Mouse (Mus musculus) layer of hippocampus, postnatal 36 days (tissue): ENCODE data around the gene Clpx. TPM values are rescaled to one million over a fixed set of nuclear protein-coding genes. Genes with fewer than 3 reads are reported as not detected.
A peak's percentile ranks its signal among the peaks of the same experiment; 100 is the strongest.

Experiments
- DNase-seq, 2 experiments: peaks; one replicate each; pipeline ENCODE4 v3.0.0; 2022
- total RNA-seq, 2 experiments: library from RNA; stranded (reverse); gene quantifications; 2 replicates each; pipeline ENCODE4 v1.2.3; 2021

Clpx gene
- total RNA-seq, 2 experiments from 2014 or later = 31.8 to 32.2 TPM

DNA sequence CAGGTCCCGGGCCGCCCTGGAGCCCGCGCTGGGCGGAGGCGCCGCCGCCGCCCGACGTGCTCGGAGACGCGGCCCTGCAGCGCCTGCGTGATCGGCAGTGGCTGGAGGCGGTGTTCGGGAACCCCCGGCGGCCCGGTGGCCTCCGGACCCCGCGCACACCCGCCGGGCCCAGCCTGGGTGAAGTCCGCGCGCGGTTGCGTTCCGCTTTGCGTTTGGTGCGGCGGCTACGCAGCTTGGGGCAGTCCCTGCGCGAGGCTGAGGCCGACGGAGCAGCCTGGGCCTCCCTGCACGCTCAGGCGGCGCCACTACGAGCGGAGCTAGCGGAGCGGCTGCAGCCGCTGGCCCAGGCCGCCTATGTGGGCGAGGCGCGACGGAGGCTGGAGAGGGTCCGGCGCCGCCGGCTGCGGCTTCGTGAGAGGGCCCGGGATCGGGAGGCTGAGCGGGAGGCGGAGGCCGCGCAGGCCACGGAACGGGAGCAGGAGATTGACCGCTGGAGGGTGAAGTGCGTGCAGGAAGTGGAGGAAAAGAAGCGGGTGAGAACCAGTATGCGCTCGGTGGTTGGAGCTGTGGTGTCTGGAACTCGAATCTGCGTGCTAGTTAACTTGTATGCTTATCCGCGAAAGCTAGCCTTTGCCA, 52.5 kb downstream of the Clpx start:
- DNase-seq = peak; percentile 44 to 47

- no peak for DNase-seq
These were observed 53.2 kb downstream of the Clpx start for GRCm38 (mm10) chr9:65347112-65347850.

GRCm38 (mm10) chr9:65353251-65353650, 59.2 kb downstream of the Clpx start:
- DNase-seq = no peak

DNA sequence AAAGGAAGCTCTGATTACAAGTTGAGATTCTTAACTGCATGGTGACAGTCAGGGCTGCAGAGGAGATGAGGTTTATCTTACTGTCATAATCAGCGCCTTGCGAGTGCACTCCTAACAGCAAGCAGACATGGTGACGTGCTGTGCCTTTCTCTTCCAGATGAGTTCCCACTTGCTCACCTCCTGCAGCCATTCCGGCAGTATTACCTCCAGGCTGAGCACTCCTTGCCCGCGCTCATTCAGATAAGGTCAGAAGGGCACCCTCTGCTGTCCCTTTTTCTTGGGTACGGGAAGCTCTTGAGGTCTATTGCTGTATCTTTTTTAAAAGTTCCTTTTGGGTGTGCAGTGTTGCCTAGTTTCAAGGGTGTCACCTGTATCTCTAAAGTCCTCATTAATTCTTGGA, 62.5 kb downstream of the Clpx start:
- DNase-seq = no peak

- DNase-seq = no peak
These were observed 62.9 kb downstream of the Clpx start for GRCm38 (mm10) chr9:65356971-65357370.

GRCm38 (mm10) chr9:65358956-65359480, 65.0 kb downstream of the Clpx start:
- DNase-seq = no peak

DNA sequence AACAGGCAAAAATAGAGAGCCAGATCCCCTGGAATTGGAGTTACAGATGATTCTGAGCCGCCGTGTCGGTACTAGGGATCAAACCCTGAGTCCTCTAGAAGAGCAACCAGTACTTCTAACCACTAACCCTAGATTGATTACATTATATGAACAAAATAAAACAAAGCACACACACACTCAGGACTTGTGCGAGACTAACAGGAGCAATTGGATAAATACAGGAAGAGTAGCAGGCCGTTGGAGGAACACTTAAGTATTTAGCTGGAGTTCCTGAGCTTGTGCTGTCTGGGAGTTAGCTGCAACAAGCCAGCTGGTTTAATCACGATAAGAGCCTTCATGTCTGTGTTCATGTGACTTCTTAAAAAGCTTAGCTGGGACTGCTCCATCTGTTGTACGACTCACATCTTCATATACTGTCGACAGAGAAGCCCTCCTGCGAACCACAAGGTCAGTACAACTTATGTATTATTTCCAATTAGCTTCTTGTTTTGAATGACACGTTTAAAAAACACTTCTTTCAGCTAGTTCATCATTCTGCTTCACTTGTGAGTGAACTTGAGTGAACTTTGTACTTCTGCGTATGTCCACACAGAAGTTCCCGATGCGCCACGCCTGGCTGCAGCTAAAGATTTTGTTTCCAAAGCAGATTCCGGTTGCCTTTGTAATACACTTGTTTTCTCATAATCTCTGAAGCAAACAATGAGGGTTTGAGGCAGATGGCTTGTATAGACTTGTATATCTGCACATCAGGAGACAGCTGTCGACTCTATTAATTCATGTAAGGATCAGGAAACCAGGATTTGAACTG, 66.8 kb downstream of the Clpx start, which contains the start of gene Ubap1l:
Gene Ubap1l, plus strand, starts transcription at position 401 of the 808 bp plus-strand sequence.
- DNase-seq = no peak

GRCm38 (mm10) chr9:65363684-65364083, 69.6 kb downstream of the Clpx start:
- no peak for DNase-seq

DNA sequence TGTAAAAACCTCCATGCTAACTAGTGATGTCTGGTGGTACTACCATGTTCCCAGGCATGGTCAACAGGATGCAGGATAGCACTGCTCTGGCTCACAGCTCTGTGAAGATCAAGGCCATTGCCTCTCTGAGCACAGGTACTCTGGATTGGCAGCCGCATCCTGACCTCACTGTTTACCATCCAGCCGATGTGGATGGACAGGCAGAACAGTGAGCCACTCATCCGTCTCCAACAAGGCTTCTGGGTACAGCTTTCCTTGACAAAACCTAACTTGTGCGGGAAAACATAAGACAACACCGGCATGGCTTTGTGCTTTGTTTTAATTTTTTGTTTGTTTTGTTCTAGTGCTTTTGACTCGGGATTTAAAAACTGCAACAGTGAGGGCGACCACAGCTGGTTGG, 71.7 kb downstream of the Clpx start:
- no peak for DNase-seq

DNA sequence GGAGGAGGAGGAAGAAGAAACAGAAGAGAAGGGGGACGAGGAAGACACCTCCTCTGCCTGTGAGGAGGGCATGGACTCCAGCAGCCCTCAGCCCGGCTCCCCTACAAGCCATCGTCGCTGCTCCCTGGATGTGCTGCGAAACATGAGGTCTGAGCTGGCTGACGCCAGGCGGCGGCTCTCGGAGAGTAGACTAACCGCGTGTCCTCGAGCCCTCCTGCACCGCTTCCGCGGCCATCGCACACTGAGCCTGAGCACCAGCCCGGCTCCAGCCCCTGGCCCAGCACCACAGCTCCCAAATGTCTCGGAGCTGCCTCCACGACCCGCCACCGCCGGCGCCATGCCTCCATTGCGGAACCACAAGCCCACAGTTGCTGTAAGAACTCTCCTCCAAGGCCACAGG, 77.7 kb downstream of the Clpx start:
- DNase-seq = no peak

GRCm38 (mm10) chr9:65372449-65372848, 78.4 kb downstream of the Clpx start:
- DNase-seq = no peak

- no peak for DNase-seq
These were observed 80.6 kb downstream of the Clpx start for GRCm38 (mm10) chr9:65374468-65375162.

DNA sequence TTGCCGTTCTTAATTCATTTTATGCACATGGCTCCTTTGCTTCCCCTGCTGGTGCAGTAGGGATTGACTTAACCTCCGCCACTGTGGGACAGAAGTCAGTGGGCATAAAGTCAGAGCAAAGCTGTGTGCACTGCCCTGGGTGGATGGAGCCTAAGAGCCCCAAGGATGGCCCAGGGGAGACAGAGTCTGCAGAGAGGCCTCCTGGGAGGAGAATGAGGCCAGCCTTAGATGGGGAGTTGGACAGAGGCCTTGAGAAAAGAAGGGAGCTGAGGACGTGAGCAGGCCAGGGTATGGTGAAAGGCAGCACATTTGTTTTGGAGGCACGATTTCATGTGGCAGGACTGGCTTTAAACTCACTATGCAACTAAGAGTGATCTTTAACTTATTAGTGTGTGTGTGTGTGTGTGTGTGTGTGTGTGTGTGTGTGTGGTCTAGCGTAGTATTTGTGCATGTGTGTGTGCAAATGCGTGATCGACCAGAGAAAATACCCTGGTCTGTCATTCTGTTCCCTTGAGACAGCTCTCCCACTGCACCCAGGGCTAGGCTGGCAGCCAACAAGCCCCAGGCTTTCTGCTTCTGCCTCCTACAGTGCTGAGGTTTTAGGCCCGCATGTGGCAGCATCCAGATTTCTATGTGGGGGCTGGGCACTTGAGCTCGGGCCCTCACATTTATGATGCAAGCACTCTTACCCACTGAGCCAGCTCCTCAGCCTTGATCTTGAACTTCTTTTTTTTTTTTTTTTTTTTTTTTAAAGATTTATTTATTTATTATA, 81.3 kb downstream of the Clpx start:
- DNase-seq = peak; percentile 54 to 70

Other genes starting within 250 kb of the Clpx start
- 10 to 100 TPM; 33.2 to 36.4 TPM for gene Igdcc4, start 192.8 kb upstream of the Clpx start, total RNA-seq
- gene Igdcc3, start 153.1 kb upstream of the Clpx start, total RNA-seq = 1 to 10 TPM; 3.1 to 4.4 TPM
- gene Parp16, start 98.9 kb upstream of the Clpx start, total RNA-seq = 1 to 10 TPM; 4.6 to 4.9 TPM
- gene Cilp, start 29.1 kb upstream of the Clpx start, total RNA-seq = not detected
- 10 to 100 TPM; 29.1 to 30.9 TPM for gene Pdcd7, start 51.8 kb downstream of the Clpx start, total RNA-seq
- gene Ubap1l, start 66.8 kb downstream of the Clpx start, total RNA-seq = 1 to 10 TPM; 3.5 to 4.9 TPM
- under 1 TPM; 0.22 to 0.25 TPM for gene Kbtbd13, start 97.4 kb downstream of the Clpx start, total RNA-seq
- 1 to 10 TPM; 3.3 to 3.7 TPM for gene Rasl12, start 104.2 kb downstream of the Clpx start, total RNA-seq
- not detected for gene Slc51b, start 128.7 kb downstream of the Clpx start, total RNA-seq
- gene Mtfmt, start 141.5 kb downstream of the Clpx start, total RNA-seq = 10 to 100 TPM; 17.9 to 20.2 TPM
- 10 to 100 TPM; 29.2 to 34.3 TPM for gene Spg21, start 166.7 kb downstream of the Clpx start, total RNA-seq
- gene Ankdd1a, start 225.9 kb downstream of the Clpx start, total RNA-seq = 1 to 10 TPM; 2.9 to 3.5 TPM